Mouse (Mus musculus): ENCODE data around the gene Gm37240.

DNA sequence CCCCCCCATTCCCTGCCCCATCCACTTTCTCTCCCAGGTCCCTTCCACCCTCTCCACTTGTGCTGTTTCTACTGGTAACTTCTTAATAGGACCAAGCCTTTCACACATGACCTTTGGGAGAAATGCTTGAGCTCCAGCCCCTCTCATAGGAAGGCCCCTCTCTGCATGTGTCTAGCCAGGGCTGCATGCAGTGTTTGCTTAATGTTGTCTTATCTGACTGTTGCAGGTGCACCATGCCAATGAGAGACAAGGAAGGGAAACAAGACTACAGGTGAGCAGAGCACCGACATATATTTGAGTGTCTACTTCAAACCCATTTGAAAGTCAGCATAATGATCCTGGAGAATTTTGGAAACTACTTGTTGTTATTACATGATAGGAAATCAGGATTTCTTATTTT, 270.9 kb downstream of the Gm37240 start:
- TF ChIP-seq CTCF (IDR thresholded peaks at IDR 0.05; ENCODE audit: insufficient read depth, low read depth, low read length) (no peak), POLR2A (IDR thresholded peaks at IDR 0.05; ENCODE audit: insufficient read depth, low read depth, low read length) (no peak)

All from olfactory bulb, adult 2 months (tissue).